Mouse (Mus musculus) cerebellum, adult 11 months (tissue): Measurements from ENCODE around the gene Rbks.
"Not testable (repeated sequence)": the region's sequence is repeated elsewhere in the genome, so short reads cannot be mapped to it uniquely, and the experiment has no call there.

ENCODE experiments used
- DNase-seq: peaks from one replicate; pipeline ENCODE4 v3.0.0; 2022

The Rbks gene

DNA sequence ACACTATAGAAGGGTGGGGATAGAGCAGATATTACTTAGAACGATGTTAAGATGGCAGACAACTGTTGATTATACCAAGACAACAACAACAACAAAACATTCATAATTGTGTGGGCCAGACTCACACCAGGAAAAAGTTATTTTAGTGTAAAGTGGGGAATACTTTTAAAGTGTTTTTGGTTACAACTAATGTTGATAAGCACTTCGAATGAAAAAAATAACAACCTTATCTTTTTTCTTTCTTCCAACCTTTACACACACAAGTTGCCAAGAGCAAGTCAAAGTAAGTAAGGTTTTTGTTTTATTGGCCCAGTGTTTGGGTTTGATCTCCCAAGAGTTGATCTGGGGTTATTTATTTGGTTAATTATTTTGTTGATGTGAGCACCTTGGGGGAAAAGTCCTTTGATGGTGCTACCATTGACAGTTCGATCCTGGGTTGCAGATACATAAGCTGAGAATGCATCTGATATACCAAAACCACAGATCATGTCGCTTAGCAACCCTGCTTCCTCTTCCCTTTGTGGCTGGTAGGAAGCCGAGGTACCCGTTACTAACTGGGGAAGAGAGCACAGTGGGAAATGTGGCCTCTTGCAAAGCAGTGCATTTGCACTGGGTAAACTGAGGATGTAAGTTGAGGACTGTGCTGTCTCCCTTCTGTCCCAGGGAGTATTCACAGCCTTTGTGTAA, 82.9 kb downstream of the Rbks start:
- DNase-seq, result no peak

DNA sequence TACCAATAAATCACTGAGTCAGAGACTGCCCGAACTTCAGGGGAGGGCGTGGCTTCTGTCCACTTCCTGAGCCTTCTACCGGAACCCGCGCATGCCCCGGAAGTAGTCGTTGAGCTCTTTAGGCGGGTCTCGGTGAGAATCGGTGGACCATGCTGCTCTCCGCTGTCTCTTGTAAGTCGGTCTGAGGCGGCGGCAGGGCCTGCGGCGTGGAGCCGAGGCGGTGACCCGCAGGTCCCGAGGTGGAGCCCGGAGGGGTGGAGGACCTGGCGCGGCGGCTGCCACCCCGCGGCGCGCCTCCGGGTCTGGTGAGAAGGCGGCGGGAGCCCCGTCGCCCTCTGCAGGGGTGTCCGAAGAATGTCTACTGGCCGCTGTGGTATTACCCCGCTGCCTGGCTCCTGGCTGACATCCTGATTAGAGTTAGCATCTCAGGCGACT, 83.6 kb downstream of the Rbks start:
- peak; percentile 75 for DNase-seq

DNA sequence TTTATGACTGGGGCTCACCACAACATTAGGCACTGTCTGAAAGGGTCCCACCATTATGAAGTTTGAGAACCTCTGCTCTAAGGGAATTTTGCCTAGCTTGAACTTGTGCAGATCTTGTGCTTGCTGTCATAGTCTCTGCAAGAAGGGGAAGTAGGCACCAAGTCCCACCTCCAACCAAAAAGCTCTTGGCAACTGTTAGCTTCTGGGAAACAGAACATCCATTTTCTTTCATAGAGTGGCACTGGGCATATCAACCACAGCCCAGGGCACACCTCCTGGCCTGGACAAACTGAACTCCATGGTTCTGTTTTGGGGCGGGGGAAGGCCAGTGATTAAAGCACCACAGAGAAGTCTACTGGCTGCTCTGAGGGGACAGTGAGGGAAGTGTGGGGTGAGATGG, 86.2 kb downstream of the Rbks start:
- no peak for DNase-seq

DNA sequence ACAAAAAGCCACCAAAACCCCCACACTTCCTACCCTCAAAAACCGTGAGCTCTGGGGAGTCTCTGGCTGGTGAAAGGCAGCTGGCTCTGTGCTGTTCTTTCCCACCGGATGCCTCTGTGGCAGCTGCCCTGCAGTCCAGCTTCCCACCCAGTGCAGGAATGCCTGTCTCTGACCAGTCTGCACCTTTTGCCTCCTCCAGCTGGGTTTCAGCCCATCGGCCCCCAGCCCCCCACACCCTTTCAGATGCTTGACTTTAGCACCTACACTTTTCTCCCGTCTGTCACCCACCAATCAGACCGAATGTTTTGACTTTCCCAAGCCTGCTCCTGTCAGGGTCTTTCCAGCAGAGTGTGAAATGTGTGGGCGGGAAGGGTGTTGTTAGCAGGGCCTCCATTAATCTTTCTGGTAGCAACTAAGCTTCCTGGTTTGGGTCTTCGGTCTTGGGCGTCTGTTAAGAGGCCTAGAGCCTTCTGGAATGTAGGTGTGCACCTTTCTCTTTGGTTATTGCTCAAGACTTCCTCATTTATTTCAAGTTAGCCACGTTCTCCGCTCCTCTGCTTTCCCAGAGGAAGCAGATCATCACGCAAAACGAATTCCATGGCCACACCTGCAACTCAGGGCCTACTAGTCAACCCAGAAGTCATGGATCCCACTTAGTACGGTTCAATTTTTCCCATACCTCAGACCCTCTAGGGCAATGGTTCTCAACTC, 86.9 kb downstream of the Rbks start:
- DNase-seq, result no peak

DNA sequence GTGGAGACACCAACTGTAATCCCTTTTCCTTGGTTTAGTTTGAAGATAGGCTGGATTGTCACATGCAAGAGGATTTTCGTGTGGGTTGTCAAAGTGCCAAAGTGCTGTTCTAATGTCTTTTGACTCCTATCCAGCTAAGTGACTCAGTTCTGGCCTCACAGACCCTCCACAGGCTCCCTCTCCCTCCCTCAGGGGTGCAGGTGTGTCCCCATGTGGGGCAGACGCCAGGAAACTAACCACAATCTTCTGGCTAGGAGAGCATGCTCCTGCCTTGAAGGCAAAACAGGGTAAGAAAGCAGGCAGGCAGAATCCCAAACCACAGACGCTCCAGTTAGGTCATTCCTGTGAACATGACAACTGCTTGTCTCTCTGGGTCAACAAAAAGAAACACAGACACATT, 91.3 kb downstream of the Rbks start:
- DNase-seq, result no peak

DNA sequence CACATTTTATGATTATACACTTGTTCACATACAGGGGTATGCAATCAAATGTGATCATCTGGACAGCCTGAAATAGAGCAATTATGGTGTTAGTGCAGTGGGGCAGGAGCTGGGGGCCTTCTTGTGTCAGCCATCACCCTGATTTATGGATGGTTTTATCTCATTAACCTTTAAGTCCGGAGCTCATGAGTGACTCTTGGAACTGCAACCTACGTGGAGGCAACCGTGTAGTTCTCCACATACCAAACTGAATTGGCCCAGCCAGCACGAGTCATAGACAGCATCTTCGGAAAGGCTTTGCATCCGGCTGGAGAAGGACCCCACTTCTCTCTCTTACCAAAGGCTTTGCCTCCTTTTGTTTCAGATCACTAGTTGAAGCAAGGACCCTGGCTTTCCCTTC, 93.7 kb downstream of the Rbks start:
- no peak for DNase-seq

DNA sequence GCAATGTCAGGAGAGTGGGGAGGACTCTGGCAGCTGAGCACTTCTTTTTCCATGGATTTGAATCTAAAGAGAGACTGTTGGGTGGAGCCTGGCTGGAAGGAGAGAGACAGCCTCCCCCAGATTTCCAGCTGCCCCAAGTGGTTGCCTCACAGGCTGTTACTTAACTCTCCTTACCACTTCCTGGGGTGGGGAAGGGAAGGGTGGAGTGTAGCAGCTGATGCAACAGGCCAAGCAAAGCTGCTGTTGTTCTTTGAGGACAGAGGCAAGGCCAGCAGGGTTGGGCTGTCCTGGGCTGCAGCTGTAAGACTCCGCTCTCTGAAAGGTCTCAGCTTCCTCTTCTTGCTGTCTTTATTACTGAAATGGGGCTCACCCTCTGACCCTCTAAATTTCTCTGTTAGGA, 95.0 kb downstream of the Rbks start:
- DNase-seq, result no peak

DNA sequence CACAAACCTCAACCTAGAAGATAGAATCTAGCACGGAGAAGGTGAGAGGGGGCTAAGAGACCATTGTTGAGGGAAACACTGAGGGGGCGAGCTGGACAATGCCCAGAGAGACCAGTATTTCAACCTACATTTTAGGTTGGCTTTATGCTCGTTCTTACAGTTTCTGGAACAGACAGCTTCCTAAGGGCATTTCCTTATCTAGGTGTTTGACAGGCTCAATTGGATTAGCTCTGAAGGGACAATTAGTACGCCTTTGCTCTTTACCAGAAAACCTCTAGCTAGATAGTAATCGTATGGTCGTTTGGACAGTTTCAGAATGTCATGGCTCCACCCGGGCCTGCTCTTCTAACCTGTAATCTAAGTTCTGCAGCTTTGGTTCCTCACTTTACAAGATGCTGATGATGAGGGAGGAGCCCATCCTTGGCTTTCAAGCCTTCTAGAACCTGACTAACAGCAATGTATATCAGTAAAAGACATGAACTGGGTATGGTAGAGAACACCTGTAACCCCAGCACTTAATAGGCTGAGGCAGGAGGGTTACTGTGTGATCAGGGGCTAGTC, 96.2 kb downstream of the Rbks start:
- no peak for DNase-seq

DNA sequence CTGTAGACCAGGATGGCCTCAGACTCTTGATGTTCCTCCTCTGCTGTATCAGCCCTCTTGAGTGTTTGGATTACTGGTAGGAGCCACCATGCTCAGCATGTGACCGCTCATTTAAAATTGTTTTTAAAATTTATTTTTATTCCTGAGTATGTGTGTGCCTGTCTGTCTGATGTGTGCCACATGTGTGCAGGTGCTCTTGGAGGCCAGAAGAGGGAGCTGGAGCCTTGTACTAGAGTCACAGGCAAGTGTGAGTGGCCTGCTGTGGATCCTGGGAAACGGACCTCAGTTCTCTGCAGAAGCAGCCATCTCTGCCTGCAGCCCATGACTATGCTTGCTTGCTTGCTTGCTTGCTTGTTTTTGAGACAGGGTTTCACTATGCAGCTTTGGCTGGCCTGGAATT, 98.3 kb downstream of the Rbks start:
- no peak for DNase-seq

DNA sequence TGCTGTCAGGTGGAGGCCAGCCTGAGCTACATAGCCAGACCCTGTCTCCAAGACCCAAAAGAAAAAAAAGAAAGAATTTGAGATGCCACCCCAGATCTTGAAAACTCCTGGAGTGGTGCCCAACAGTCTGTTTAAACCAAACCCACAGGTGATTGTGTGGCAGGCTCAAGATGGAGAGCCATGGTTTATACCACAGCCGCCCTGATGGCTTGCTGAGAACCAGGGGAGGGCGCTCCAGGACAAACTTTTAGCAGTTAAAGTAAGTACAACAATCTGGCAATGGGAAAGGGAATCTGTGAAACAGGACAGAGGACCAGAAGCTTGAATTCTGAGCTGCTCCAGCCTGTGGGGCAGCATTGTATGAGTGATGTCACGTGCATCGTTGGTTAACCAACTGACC, 98.8 kb downstream of the Rbks start:
- no peak for DNase-seq

DNA sequence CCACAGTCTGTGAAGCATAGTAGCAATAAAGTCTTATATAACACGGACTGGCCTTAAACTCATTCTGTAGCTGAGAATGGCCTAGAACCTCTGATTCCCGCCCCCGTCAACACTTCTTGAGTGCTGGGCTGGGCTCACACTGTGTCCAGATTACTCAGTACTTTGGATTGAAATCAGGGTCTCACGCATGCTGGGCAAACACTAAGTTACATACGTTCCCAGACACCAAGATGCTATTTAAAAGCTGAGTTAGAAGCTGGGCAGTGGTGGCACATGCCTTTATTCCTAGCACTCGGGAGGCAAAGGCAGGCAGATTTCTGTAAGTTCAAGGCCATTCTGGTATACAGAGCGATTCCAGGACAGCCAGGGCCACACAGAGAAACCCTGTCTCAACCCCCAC, 99.3 kb downstream of the Rbks start:
- DNase-seq, result no peak

DNA sequence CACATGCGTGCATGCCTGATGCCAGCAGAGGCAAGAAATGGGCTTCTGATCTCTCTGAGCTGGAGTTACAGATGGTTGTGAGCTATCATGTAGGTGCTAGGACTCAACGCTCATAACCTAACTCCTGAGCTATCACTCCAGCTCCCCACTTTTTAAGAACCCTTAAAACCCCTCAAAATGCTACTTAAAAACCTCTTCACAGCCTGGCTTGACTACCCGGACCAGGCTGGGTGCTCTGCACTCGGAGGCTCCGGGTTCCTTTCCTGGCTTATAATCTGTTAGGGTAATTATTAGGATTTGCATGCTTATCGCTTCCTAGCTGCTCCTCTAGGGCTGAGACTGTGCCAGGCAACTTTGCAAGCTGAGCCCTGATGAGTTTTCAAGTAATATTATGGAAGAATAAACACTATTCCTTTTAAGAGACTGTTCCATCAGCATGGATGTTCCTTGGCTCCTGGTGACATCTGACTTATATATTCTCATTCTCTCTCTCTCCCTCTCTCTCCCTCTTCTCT, 99.9 kb downstream of the Rbks start:
- no peak for DNase-seq

DNA sequence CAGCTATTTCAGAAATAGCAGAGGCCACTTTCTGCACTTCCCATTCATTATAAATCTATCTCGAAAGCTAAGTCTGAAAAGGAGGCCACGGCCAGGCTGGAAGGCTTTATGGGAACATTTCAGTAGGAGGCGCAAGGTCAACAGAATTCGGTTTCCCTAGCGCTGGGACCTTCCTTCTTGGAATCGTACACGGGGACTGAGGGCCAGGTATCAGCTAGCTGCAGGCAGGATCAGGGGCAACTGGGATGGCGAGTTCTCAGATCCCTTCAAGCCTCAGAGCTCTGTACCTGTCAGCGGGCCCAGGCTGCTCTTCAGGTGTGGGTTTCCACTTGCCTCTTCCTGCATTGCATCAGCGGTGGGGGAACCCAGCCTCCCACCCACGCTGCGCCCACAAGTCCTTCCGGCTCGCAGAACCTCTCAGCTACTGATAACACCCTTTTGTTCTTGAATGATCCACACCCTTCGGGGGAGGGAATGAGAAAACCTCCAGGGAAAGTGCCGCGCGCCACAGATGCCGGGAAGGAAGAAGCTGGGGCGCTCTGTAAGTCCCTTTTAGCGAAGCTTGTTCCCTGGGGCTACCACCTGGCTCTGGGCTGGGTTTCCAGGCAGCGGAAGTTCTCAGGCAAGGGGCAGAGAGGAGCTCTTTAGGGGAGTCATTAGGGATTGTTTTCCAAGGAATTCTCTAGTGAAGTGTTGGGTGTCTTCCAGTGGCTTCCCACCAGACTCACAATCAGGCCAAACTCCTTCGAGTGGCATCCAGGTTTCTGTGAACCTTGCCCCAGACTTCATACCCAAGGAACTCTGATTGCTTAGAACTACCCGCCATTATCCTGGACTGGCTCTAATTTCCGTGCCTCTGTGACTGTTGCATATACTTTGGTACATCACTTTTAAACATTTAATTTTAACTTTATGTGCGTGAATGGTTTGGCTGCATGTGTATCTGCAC, 100.7 kb downstream of the Rbks start, which contains the start of gene Mrpl33:
Gene Mrpl33 (plus strand): TSS at position 455 of the 949 bp plus-strand sequence.
- DNase-seq, result peak; percentile 41

DNA sequence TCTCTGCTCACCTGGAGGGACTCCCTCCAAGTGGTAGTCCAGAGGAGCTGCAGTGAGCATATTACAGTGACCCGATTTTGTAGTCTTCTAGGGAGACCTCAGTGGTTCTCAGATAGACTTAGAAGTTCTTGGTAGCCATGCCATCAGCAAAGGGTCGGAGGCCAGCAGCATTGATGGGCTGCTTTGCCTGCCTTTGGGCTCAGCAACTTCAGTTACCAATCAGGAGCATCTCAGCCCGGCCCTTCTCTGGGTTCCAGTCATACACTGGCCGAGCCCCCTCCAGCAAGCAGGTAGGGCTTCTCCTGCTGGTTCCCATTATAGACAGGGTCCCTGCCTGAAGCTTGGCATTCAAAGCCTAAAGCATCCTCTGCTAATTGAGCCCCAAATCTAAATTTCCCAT, 101.6 kb downstream of the Rbks start:
- DNase-seq, result no peak

DNA sequence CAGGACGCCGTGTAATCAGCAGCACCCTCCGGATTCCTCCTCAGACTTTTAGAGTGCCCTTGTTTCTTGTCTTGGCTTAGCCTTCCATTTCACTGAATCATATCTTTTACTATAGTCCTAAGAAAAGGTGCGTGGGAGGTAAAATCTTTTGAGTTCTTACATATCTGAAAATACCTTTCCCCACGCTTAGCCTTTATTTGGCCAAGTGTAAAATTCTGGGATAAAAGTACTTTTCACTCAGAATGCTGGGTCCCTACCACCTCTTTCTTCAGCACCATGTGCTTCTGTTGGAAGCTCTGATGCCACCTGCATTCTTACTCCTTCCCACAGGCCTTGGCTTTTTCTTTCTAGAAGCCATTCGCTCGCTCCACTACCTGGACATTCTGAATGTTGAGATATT, 106.3 kb downstream of the Rbks start:
- DNase-seq, result no peak

DNA sequence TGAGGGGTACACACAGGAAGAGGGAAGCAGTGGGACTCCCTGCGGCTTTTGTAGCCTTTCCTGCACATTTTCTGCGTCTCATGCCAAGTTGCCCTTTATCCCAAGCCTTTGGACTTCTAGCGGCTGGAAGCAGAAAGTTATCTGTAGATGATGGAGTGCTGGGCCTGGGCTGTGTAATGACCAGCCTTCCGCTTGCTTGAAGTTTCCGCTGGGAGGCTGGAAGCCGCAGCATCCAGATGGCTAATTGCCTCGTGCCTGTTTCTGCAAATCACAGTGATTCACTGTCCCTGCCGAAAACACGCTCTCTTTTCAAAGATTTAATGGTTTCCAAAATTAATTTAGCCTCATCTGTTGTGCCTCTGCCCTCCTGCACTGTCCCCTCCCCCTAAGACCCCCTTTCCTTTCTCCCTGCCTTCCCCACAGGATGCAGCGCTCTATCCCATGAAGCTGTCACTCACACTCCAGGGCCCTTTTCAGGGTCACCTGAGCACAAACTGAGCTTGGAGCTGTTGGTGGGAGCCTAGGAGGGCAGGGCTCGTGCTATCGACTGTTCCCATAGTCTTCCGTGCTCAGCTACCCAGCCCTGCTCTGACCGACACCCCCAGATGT, 107.6 kb downstream of the Rbks start:
- no peak for DNase-seq

DNA sequence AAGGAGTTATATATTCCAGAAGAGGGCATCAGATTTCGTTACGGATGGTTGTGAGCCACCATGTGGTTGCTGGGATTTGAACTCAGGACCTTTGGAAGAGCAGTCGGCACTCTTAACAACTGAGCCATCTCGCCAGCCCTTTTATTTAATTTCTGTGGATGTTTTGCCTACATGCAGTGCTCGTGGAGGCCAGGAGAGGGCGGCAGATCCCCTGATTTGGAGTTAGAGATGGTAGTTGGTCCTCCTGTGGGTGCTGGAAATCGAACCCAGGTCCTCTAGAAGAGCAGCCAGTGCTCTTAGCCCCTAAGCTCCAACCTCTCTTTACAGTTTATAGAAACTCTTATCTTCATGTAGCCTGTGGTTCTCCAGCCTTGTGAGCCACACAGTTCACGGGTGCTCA, 108.8 kb downstream of the Rbks start:
- DNase-seq, result not testable (repeated sequence)

DNA sequence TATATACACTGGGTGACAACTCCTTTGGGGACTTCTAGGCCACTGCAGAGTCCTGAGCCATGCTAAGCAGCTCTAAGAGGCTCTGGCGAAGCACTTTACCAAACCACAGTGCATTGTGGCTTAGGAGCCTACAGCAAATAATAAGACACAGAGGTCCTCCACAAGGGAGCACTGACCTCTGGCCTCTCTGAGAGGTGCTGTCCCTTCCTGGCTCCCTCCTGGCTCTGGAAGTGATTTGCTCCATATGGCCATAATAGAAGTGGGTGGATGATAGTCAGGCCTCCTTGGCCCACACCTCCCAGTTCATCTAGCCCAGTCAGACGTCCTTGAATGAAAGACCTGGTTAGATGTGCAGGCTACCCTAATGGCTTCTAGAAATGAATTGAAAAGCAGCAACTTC, 109.4 kb downstream of the Rbks start:
- no peak for DNase-seq

DNA sequence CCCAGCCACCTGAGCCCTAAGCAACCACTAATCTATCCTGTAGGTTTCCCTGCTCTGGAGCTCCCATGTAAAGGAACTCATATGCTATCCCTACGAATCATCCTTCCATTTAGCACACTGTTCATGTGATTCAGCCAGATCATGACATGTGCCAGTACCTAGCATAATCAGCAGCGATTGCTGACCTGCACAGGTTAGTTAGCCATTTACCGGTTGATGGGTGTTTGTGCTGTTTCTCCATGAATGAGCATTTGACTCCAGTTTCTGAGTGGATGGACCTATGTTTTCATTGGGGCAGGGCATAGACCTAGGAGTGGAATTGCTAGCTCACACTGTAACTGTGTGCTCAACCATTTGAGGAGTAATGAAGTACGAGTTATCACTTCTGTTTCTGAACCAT, 111.9 kb downstream of the Rbks start:
- no peak for DNase-seq

DNA sequence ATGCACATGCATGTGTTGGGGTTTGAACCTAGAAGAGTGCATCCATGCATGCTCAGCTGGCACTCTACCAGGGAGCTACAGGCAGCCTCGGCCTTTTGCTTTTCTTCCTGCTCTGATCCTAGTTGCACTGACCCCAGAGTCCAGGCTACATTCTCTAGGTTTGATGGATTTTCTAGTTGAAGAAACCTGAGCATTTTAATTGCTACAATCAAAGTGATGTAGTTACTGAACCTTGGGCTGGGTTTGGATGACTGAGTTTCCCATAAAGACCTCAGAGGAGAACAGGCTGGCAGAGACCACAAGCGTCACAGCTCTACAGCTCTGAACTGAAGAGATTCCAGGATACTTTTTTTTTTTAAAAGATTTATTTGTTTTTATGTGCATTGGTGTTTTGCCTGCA, 114.2 kb downstream of the Rbks start:
- no peak for DNase-seq

DNA sequence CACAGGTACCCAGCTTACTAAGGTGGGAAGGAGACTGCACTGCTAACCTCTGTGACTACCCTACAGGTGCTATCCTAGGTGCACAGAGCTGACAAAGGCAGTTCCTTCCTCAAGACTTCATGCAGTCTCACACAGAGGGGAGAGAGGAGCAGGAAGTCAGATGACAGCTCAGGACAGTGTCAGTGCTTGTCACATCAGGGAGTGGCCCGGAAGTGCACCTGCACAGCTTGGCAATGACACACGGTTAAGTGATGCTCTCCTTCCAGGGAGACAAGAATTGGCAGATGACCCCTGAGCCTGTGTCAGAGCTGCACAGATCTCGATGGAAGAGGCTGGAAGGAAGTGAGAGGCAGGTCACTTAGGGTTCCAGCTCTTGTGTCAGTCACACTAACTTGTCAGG, 115.5 kb downstream of the Rbks start:
- no peak for DNase-seq

DNA sequence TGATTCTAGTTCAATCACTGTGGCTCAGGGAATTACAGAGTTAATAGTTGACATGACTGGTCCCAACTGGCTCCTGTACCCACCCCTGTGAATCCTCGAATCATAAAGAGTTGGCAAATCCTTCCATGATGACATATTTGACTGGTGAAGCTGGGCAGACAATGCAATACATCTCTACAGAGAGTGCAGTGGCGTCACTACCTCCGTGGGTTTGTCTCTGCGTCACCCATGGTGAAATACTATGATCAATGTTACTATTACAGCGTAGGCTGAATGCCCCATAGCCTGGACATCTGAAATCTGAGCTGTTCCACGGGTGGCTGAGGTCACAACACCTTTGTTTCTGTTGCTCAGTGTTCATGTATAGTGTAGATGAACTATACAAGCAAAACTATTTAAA, 116.2 kb downstream of the Rbks start:
- DNase-seq, result no peak

DNA sequence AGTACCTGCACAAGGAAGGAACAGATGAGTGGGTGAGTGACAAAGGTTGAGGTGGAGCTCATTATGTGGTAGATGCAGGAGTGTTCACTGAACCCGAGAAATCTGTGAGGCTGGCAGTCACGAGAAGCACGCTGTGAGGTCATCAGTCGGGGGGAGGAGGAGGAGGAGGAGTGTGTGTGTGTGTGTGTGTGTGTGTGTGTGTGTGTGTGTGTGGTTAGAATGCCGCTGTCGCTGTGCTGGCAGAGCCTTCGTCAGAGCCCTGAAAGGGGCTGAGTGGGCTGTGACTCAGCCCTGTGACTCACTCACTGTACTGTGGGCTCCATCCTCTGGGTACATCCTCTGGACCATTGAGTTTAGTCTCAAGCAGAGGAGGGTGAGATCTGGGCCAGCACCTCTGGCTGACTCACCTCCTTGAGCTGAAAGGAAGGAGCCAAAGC, 120.9 kb downstream of the Rbks start:
- DNase-seq, result no peak
